Mouse (Mus musculus) E14TG2a.4 (cell line): ENCODE data around the gene Lnx2.

Experiments
- CTCF ChIP-seq: conservative IDR thresholded peaks from 2 replicates; pipeline ENCODE4 v1.5.1; 2014; ENCODE audit warnings: low read length
- NANOG ChIP-seq: IDR thresholded peaks from 2 replicates; pipeline ENCODE4 v1.6.1; 2014; ENCODE audit warnings: borderline replicate concordance, low read length, mixed read lengths
- POU5F1 ChIP-seq: IDR thresholded peaks from 2 replicates; pipeline ENCODE4 v1.6.1; 2014; ENCODE audit warnings: low read length, borderline replicate concordance

DNA sequence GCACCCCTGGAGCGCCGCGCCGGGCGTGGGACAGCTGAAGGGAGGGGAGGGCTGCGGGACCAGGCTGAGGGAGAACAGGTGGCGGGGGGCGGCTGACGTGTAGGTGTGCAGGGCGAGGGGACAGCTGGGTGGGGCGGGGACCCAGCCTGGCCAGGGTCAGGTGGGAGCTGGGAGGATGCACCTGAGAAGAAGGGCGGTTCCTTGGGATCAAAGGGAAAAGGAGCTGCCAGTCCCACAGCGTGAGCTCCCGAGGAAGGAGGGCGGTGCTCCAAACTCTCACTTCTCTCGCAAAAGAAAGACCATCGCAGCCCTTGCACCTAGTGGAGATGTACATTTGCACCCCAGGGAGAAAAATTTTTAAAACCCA lies 396 bp upstream of the Lnx2 start, which contains the start of gene Polr1d:
- no peak for TF ChIP-seq CTCF
- no peak for TF ChIP-seq NANOG
- TF ChIP-seq POU5F1, result no peak
